Mouse (Mus musculus) stomach, embryonic 16.5 days (tissue): ENCODE data around the gene Cdh12. TPM values are rescaled to one million over a fixed set of nuclear protein-coding genes. Genes with fewer than 3 reads are reported as not detected.

Experiments used
- ATAC-seq: fragments of 200-750 bp; cut with Nextera tagmentation; 2 replicates; pipeline ENCODE4 v1.8.0; 2017; ENCODE audit warnings: moderate number of reproducible peaks, moderate TSS enrichment; ENCODE audit not compliant: insufficient read depth, low FRiP score
- H3K27ac ChIP-seq: fragments of 300-500 bp; sonication (generic); 2 replicates; pipeline ENCODE4 v1.5.1; 2014; ENCODE audit warnings: low read length
- H3K27me3 ChIP-seq: fragments of 300-500 bp; sonication (generic); 2 replicates; pipeline ENCODE4 v1.6.1; 2014; ENCODE audit warnings: low read length, control low read depth, mixed read lengths; ENCODE audit not compliant: control insufficient read depth, insufficient read depth
- H3K36me3 ChIP-seq: fragments of 300-500 bp; sonication (generic); 2 replicates; pipeline ENCODE4 v1.6.1; 2014; ENCODE audit warnings: low read length; ENCODE audit not compliant: control insufficient read depth, insufficient read depth
- H3K4me1 ChIP-seq: fragments of 300-500 bp; sonication (generic); 2 replicates; pipeline ENCODE4 v1.6.1; 2014; ENCODE audit warnings: low read length, control low read depth, mixed read lengths; ENCODE audit not compliant: control insufficient read depth, insufficient read depth
- H3K4me2 ChIP-seq: fragments of 300-500 bp; sonication (generic); 2 replicates; pipeline ENCODE4 v1.6.1; 2014; ENCODE audit warnings: low read depth, low read length, mixed read lengths
- H3K4me3 ChIP-seq: fragments of 300-500 bp; sonication (generic); replicated peaks from 2 replicates; pipeline ENCODE4 v1.5.1; 2014; ENCODE audit warnings: mild to moderate bottlenecking, low read length
- H3K9ac ChIP-seq: fragments of 300-500 bp; sonication (generic); 2 replicates; pipeline ENCODE4 v1.6.1; 2014; ENCODE audit warnings: low read length
- H3K9me3 ChIP-seq: fragments of 300-500 bp; sonication (generic); replicated peaks from 2 replicates; pipeline ENCODE4 v1.6.1; 2016; ENCODE audit warnings: low read length, control low read depth; ENCODE audit not compliant: control insufficient read depth
- WGBS: fragments of 180-500 bp; shearing (Covaris S2); extraction: QIAGEN DNeasy Blood & Tissue Kit; methylation state at CpG from one replicate; pipeline ENCODE4 v1.1.7; 2014; 5-methylcytosine and 5-hydroxymethylcytosine counted together
- microRNA-seq: library from miRNA; unstranded; fragments of <30 nt; microRNA quantifications from one replicate; pipeline ENCODE4, GENCODE M21; 2016
- polyA plus RNA-seq: library from polyadenylated mRNA; unstranded; fragments of >200 nt; fragmentation: Nextera tagmentation; extraction: Ambion mirVana; gene quantifications from 2 replicates; pipeline ENCODE4 v1.2.1, GENCODE M21; 2015

Cdh12 gene
- polyA plus RNA-seq, 1 experiment from 2014 or later, result 0.66 TPM

- no peak for ATAC-seq
- Histone ChIP-seq H3K27ac (no peak overlapping the region), H3K36me3 (no peaks in the 10 kb centered on the region), H3K4me3 (no peak overlapping the region), H3K4me1 (no peaks in the 10 kb centered on the region), H3K9ac (no peak overlapping the region), H3K4me2 (no peak overlapping the region), H3K27me3 (no peaks in the 10 kb centered on the region), H3K9me3 (no peaks in the 10 kb centered on the region)
- 65% methylated on average over 4 of the region's 4 CpGs for WGBS
These were observed 1155.4 kb downstream of the Cdh12 start for GRCm38 (mm10) chr15:21604510-21604909.

Small RNA genes lying within 50 kb of the gene (microRNA-seq; reads per million reads assigned to microRNA genes)
- not detected for gene Gm27397

Other genes with a start within 250 kb of the Cdh12 start
- gene Acot10, start 217.5 kb downstream of the Cdh12 start, polyA plus RNA-seq, result 0.25 and 0.56 TPM in 2 replicates